Mouse (Mus musculus): ENCODE data around the gene Gucy2c. TPM values are rescaled to one million over a fixed set of nuclear protein-coding genes. Genes with fewer than 3 reads are reported as not detected.

Gene Gucy2c
- total RNA-seq, 2 experiments from 2014 or later = not detected

DNA sequence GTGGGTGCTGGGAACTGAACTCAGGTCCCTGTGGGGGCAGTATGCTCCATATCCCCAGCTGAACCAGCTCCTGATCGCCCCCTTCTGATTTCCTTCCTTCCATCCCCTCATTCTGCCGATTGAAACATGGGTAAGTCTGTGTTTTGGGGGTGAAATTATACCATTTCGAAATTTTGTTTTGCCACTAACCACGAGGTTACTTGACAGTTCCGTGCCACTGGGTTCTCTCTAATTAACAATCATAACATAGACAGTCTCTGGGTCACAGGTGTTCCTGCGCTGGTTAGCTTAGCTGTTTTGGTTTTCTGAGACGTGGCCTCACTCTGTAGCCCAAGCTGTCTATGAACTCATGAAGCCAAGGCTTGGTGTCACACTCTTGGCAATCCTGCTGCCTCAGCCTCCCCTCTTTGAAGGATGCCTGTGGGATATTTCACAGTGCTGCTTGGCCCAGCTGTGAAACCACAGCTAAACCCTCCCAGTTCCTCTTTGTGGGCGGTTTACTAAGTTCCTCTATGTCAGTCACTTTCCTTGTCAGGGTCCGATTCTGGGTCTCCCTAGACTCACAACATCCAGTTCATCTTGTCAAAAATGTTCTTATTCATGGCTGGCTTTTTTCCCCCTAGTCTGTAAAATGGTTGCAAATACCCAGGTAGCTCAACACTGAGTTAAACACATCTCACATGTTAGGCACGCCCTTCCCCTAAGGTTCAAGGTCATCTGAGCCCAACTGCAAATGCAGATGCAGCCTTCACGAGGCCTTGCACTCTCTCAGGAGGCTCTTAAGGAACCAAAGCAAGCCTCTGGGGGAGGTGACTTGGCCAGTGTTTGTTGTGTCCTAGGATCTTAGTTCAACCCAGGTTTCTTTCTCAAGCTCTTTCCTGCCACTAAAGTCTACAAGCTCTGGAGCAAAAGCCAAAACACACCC lies 97.9 kb downstream of the Gucy2c start:
- intact Hi-C loops (cut with DNase I) = no loop called here
- DNase-seq = peak in 1 of 2 experiments; percentile 14

DNA sequence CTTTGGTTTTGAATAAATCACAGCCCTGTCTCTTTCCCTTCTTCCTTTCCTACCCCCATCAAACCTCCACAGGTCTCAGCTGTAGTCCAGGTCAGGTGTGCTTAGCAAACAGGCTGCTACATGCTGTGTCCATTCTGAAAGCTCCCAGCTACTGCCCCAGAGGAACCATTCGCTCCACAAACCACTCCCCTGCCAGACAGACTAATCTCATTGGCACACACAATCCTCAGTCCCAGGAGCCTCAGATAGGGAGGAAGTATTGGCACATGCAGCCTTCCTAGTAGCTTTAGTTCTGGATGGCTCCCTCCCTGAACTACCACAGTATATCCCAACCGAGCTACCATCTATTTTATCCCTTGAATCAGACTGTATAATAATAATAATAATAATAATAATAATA lies 102.2 kb downstream of the Gucy2c start:
- peak in 1 of 2 experiments; percentile 33 for DNase-seq
- intact Hi-C loops (cut with DNase I) = no loop called here

DNA sequence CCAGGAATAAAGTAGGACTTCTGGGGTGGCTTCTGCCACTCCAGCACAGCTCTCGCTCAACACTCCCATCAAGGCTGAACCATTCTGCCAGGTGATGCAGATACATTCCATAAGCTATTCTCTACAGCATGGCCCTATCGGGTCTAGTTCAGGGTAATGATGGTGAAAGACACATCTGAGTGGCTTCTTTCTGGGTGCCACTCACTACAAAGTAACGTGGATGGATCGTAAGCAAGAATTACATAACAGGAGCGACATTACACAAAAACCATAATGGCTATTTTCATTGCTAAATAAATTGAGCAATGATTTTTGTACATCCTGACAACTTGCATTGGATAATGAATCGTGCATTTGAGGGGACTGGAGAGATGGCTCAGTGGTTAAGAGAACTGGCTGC lies 106.6 kb downstream of the Gucy2c start:
- DNase-seq = no peak
- intact Hi-C loops (cut with DNase I) = no loop called here

DNA sequence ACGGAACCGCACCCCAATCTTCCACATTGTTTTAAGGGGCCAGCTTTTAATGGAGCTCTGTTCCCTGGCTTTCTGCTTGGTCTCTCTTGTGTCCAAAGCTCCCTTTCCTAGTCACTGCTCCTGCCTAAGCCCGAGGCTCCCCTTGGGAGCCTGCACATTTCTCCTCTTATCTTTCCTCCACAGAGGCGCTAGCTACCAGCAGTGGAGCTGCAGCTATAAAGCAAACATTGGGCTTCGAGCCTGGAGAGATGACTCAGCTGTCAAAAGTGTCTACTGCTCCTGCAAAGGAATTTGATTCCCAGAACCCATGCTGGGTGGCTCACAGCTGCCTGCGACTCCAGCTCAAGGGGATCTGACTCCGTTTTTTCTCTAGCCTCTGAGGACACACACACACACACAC lies 109.1 kb downstream of the Gucy2c start:
- peak; percentile 82 to 90 for DNase-seq
- intact Hi-C loops (cut with DNase I) = no loop called here

DNA sequence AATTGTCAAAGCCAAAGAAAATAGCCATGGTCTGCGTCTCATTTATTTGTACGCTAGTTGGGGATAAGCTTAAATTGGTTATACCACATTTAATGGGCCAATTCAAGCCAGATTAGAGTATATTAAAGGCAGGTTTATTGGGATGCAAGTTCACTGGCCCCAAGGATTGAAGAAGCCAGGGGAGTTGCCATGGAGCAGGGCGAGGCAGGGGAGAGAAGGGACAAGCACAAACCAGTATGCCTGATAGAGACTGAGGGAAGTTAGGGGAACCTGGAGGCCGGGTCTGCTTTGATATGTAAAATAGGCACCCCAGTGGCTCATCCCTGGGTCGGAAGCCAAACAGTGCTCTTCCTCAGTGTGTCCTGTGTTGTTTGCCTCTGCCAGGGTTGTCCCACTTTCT lies 112.3 kb downstream of the Gucy2c start:
- no peak for DNase-seq
- intact Hi-C loops (cut with DNase I) = no loop called here

DNA sequence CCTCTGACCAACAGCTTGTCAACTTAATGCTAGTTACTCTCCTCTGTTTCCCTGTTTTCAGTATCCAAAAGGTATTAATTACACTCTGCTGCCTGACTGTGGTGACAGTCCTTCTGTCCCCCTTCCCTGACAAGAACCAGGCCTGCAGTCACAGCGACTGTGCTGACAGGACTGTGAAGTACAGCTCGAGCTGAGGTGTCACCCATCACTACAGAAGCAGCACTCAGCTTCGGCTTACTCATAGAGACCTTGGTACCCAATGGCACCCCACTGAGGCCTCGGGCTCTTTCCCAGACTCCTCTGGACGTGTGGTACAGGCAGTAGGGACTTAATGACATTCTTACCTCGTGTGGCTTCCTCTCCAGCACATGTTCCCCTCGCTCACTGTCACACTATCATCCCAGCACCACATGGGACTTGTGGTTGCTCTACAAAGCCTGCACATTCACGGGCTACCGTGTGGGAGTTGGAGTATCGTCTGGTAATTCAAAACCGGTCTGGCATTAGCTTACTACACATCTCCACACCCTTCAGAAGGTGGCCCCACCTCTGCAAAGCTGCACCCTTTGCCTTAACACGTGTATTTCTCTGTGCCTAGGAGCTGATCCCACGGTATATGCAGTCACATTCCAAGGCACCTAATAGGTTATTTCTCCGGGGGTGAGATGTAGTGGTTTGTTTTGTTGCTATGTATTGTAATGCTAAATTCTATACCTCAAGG lies 113.1 kb downstream of the Gucy2c start:
- intact Hi-C loops (cut with DNase I) = no loop called here
- DNase-seq = no peak

DNA sequence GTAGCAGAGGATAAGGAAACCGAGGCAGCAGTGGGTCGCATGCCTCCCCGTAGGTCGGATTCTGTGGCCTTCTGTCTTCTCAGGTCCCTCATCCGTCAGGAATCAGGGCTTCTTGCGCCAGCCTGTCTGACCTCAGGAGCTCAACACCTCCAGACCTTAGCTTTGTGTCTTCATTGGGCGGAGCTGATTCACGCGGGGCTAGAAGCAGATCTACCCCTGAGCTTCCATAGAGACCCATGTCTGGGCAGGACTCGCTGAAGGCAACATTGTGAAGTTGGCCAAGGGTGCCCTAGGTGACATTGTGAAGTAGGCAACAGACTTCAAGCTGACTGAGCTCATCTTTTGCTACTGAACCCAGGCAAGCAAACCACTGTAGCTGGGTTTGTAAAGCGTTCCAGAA lies 119.5 kb downstream of the Gucy2c start:
- intact Hi-C loops (cut with DNase I) = no loop called here
- DNase-seq = no peak

DNA sequence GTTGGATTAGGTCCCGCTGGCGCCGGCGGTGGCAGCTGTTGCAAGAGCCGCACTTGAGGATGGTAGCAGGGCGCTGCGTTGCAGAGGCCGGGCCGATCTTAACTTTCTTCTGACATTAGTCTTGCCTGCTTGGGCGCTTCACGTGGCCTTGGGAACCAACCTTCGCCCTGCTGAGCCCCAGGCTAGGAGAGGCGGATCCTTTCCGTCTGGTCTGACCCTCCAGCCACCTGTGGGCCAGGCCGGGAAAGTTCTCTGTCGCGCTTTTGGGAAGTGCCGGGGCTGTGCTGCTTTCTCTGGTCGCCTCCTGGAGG lies 119.9 kb downstream of the Gucy2c start, which contains the start of gene Plbd1:
Plbd1 (minus strand) TSS at position 223 of the 311 bp plus-strand sequence.
- peak; percentile 81 to 82 for DNase-seq
- intact Hi-C loops (cut with DNase I) = no loop called here

DNA sequence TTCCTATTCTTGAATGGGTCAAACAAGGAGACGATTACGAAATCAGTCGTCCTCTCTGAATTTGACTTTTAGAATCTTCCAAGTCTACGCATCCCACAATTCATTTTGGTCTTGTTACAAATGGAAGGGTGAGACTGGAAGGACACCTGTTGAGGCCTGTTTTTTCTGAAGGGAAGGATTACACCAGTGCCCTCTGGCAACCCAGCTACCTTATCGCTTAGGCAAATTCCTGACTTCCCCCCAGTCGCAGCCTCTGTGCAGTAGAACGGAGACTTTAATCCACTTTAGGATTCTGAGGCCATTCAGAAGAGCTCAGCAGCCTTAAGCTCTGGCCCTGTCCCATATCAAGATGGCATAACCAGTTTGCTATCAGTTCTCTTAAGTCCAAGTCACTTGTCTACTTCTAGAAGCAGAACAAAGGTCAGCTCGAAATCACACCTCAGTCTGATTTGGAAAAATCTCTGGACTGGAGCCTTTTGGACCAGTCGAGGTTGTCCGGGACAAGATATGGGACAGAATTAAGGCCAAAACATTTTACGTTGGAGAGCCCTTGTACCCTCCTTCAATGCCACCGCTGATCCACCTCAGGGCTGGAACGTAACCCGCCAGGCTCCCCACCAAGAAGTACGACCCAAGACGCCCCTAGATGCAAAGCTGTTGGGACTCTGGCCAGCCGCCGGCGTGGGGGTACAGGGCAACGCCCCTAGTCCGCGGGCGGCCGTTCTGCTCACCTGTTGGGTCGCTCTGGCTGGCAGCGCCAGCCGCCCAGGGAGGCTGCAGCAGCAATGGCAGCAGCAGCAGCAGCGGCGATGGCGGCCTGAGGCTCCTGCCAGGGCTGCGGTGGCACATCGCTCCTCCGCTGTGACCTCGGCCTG lies 120.5 kb downstream of the Gucy2c start:
- peak in 1 of 2 experiments; percentile 27 for DNase-seq
- intact Hi-C loops (cut with DNase I) = no loop called here

DNA sequence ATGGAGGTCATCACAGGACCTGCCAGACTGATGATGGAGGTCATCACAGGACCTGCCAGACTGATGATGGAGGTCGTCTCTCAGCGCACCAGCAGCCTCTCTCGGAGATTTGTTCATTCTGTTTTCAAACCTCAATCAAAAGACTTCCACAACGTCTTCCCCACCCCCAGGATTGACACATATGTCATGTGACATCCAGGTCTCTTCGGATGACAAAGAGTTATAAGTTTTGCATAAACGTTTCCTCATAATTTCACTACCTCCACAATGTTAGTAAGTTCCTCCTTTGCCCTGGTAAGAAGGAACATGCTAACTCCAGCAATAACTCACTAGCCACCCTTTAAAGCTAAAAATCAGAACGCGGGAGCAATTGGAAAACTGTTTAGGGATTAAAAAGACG lies 122.3 kb downstream of the Gucy2c start:
- DNase-seq = no peak
- intact Hi-C loops (cut with DNase I) = no loop called here

DNA sequence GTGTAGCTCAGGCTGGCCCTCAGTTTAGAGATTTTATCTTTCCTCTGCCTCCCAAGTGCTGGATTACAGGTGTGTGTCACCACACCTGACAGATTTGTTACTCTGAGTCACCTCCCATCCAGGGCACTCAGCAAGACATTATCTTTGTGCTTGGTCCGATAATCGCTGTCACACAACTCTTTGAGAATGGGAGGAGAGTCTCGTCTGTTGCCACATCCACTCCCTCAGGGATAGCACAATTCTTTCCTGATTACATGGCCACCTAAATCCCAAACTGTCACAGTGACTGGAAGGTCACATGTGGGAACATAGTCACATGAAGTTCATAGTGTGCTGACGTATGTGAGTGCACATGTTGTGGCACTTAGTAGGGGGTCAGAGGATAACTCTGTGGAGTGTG lies 123.3 kb downstream of the Gucy2c start:
- intact Hi-C loops (cut with DNase I) = no loop called here
- DNase-seq = no peak

DNA sequence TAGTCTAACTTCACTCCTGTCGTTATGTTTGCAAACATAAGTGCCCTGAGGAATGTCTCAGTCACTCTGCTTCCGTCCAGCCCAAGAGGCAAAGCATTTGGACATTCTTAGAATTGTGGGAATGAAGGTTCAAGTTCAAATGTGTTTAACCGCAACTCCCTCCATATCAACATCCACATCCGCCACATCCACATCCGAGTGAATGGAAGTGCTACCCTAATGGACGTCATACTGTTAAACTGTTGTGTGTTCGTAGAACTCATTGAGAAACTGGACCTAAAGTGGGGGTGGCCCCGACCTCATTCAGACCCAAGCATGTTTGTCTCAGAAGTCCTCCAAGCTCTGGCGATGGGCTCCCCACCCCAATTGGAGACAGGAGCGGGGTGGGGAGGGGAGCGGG lies 125.8 kb downstream of the Gucy2c start:
- no peak for DNase-seq
- intact Hi-C loops (cut with DNase I) = no loop called here

DNA sequence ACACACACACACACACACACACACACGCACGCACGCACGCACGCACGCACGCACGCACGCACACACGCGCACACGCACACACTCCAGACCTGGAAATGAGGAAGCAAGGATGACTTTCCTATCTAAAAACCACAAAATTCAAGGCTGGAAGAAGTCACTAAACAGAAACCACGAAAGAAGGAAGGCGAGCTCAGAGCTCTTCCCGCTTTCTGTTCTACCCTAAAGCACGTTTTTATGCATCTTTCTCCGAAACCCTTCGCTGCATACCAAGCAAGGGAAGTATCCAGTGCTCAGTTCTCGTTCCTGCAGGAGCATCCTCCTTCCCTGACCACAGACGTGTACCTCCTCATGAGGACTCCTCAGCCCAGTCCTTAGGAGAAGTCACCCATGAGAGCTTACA lies 127.1 kb downstream of the Gucy2c start:
- intact Hi-C loops (cut with DNase I) = no loop called here
- DNase-seq = no peak

DNA sequence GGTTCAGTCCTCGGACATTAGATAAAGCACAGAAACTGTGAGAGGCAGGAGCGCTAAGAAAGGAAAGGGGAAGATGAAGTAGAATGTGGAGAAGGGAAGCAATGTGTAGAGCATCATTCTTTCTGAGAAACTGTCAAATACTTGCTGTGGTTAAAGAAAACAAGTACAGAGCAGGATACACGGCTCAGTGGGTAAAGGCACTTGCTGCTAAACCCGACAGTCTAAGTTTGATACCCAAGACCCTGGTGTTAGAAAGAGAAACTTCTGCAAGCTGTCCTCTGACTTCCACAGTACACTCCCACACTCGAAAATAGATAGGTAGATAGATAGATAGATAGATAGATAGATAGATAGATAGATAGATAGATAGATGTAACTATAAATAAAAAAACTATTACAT lies 128.2 kb downstream of the Gucy2c start:
- no peak for DNase-seq
- intact Hi-C loops (cut with DNase I) = no loop called here

DNA sequence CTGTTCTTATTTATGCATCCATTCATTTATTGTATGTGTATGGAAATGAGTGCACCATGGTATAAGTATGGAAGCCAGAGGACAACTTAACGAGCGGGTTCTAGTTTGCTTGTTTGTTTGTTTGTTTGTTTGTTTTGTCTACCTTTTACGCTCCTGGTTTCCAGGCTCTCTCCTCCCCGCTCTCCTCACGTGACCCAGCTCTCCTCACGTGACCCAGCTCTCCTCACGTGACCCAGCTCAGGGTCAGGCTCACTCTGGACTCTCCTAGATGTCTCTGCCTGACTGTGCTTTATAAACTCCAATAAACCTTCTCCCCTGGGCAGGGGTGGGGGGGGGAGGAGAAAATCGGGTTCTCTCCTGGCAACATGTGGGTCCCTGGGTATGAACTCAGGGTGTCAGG lies 130.9 kb downstream of the Gucy2c start:
- intact Hi-C loops (cut with DNase I) = no loop called here
- no peak for DNase-seq

DNA sequence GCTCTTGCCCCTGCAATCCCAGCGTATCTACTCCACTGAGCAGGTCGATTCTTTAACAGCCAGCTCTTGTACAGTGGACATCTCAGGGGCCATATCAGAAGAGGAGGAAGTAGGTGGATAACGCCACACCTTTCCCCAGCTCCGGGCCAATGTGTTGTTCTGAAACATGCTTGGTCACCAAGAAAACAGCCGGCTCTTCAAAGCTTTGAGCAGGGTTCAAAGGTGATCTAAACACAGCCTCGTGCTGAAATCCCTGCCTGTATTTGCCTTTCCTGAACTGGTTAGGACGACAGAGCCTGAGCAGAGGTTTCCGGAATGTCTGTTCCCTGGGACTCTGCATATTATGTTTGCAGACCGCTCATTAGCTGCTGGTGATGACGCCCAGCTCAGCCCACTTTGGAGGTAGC lies 134.1 kb downstream of the Gucy2c start:
- DNase-seq = no peak
- intact Hi-C loops (cut with DNase I) = no loop called here

Small RNA genes within 50 kb of the gene (microRNA-seq; reads per million reads assigned to microRNA genes)
- gene Gm44364 = 0 reads per million in 2 experiments

Other genes with a start within 250 kb of the Gucy2c start
- gene Plbd1, start 119.8 kb downstream of the Gucy2c start, total RNA-seq (2021) = 10 to 100 TPM; 34.2 to 37.9 TPM
- 10 to 100 TPM; 20.5 to 22.3 TPM for gene Hist4h4, start 22.6 kb upstream of the Gucy2c start, total RNA-seq (2021)
- gene H2afj, start 26.5 kb upstream of the Gucy2c start, total RNA-seq (2021) = 10 to 100 TPM; 35.3 to 42.5 TPM
- gene BC049715, start 45.9 kb upstream of the Gucy2c start, total RNA-seq (2021) = 1 to 10 TPM; 1.0 to 1.8 TPM
- gene Wbp11, start 46.5 kb upstream of the Gucy2c start, total RNA-seq (2021) = 10 to 100 TPM; 79.6 to 85.0 TPM
- under 1 TPM; 0.17 TPM for gene Smco3, start 53.7 kb upstream of the Gucy2c start, total RNA-seq (2021)
- gene Art4, start 76.0 kb upstream of the Gucy2c start, total RNA-seq (2021) = 10 to 100 TPM; 11.9 to 13.2 TPM
- gene Mgp, start 94.1 kb upstream of the Gucy2c start, total RNA-seq (2021) = 100 to 1,000 TPM; 312 to 380 TPM
- gene Erp27, start 140.4 kb upstream of the Gucy2c start, total RNA-seq (2021) = not detected
- gene Pde6h, start 142.1 kb upstream of the Gucy2c start, total RNA-seq (2021) = not detected
- gene Arhgdib, start 160.1 kb upstream of the Gucy2c start, total RNA-seq (2021) = 10 to 100 TPM; 37.4 to 45.4 TPM

Data from heart, postnatal 10 days (tissue).